Mouse (Mus musculus) MEL (cell line): Measurements from ENCODE around the gene Nudt9. TPM values are rescaled to one million over a fixed set of nuclear protein-coding genes. Genes with fewer than 3 reads are reported as not detected.
A peak's percentile ranks its signal among the peaks of the same experiment; 100 is the strongest.

Source experiments
- DNase-seq: peaks from one replicate; pipeline ENCODE4 v3.0.0; 2011; ENCODE audit warnings: low read depth, low spot score
- H3K27ac ChIP-seq: 2 replicates; pipeline ENCODE4 v1.5.1; 2012; ENCODE audit warnings: low read depth, mild to moderate bottlenecking, control low read depth, low read length, moderate library complexity; ENCODE audit not compliant: control insufficient read depth
- H3K27me3 ChIP-seq, 2 experiments: fragments of 150-350 bp in 1 of 2; sonication (generic) in 1 of 2; 2 replicates each; pipeline ENCODE4 v1.6.1; 2012; ENCODE audit warnings: low read length in 2 of 2, mild to moderate bottlenecking in 2 of 2, improper control_type of control experiment in 1 of 2, moderate library complexity in 1 of 2; ENCODE audit not compliant: insufficient read depth in 2 of 2, control insufficient read depth in 1 of 2
- H3K36me3 ChIP-seq, 2 experiments: 2 replicates each; pipeline ENCODE4 v1.6.1; 2012 to 2014; ENCODE audit warnings: low read length in 2 of 2, improper control_type of control experiment in 1 of 2, inconsistent platforms in 1 of 2, mild to moderate bottlenecking in 1 of 2; ENCODE audit not compliant: insufficient read depth in 2 of 2, control insufficient read depth in 1 of 2
- H3K4me1 ChIP-seq, 2 experiments: fragments of 150-350 bp in 1 of 2; sonication (generic) in 1 of 2; 2 replicates each; pipeline ENCODE4 v1.6.1; 2012; ENCODE audit warnings: low read length in 2 of 2, improper control_type of control experiment in 1 of 2, mild to moderate bottlenecking in 1 of 2; ENCODE audit not compliant: insufficient read depth in 2 of 2, control insufficient read depth in 1 of 2
- H3K4me3 ChIP-seq, 2 experiments: fragments of 150-350 bp in 1 of 2; sonication (generic) in 1 of 2; 2 replicates each; pipeline ENCODE4 v1.5.1; 2012; ENCODE audit warnings: low read depth in 2 of 2, low read length in 2 of 2, mild to moderate bottlenecking in 2 of 2, moderate library complexity in 2 of 2, control low read depth in 1 of 2, improper control_type of control experiment in 1 of 2; ENCODE audit not compliant: control insufficient read depth in 1 of 2, insufficient read depth in 1 of 2
- H3K79me2 ChIP-seq: 2 replicates; pipeline ENCODE4 v1.6.1; 2012; ENCODE audit warnings: mild to moderate bottlenecking, low read length, moderate library complexity; ENCODE audit not compliant: control insufficient read depth, poor library complexity, insufficient read depth
- H3K9ac ChIP-seq: 2 replicates; pipeline ENCODE4 v1.6.1; 2012; ENCODE audit warnings: low read depth, mild to moderate bottlenecking, control low read depth, low read length, moderate library complexity; ENCODE audit not compliant: control insufficient read depth, poor library complexity, severe bottlenecking
- H3K9me3 ChIP-seq: fragments of 150-350 bp; sonication (generic); replicated peaks from 2 replicates; pipeline ENCODE4 v1.6.1; 2012; ENCODE audit warnings: mild to moderate bottlenecking, low read length, improper control_type of control experiment, moderate library complexity; ENCODE audit not compliant: insufficient read depth
- CHD1 ChIP-seq: IDR thresholded peaks from 2 replicates; pipeline ENCODE4 v1.6.1; 2012; ENCODE audit warnings: low read depth, mild to moderate bottlenecking, inconsistent platforms, low read length, improper control_type of control experiment
- CHD2 ChIP-seq: IDR thresholded peaks from 2 replicates; pipeline ENCODE4 v1.6.1; 2011; ENCODE audit warnings: low read length, improper control_type of control experiment
- E2F4 ChIP-seq: IDR thresholded peaks from 2 replicates; pipeline ENCODE4 v1.6.1; 2011; ENCODE audit warnings: low read depth, low read length, improper control_type of control experiment, borderline replicate concordance
- ELF1 ChIP-seq: IDR thresholded peaks from 2 replicates; pipeline ENCODE4 v1.6.1; 2014; ENCODE audit warnings: low read depth, mild to moderate bottlenecking, inconsistent platforms, low read length, improper control_type of control experiment, moderate library complexity
- EP300 ChIP-seq, 2 experiments: IDR thresholded peaks; 2 replicates each; pipeline ENCODE4 v1.6.1; 2011; ENCODE audit warnings: improper control_type of control experiment in 2 of 2, low read length in 2 of 2, low read depth in 1 of 2, mild to moderate bottlenecking in 1 of 2
- GATA1 ChIP-seq: IDR thresholded peaks from 2 replicates; pipeline ENCODE4 v1.6.1; 2011; ENCODE audit warnings: low read depth, low read length, improper control_type of control experiment
- JUND ChIP-seq: IDR thresholded peaks from 2 replicates; pipeline ENCODE4 v1.6.1; 2011; ENCODE audit warnings: low read depth, mild to moderate bottlenecking, improper control_type of control experiment, low read length
- KAT2A ChIP-seq: conservative IDR thresholded peaks from 2 replicates; pipeline ENCODE4 v1.6.1; 2012; ENCODE audit warnings: low read depth, low read length, improper control_type of control experiment, inconsistent platforms
- MAFK ChIP-seq: IDR thresholded peaks from 2 replicates; pipeline ENCODE4 v1.6.1; 2011; ENCODE audit warnings: low read depth, mild to moderate bottlenecking, low read length, improper control_type of control experiment, borderline replicate concordance
- MAX ChIP-seq: IDR thresholded peaks from 2 replicates; pipeline ENCODE4 v1.6.1; 2011; ENCODE audit warnings: low read length, improper control_type of control experiment
- MAZ ChIP-seq: IDR thresholded peaks from 2 replicates; pipeline ENCODE4 v1.6.1; 2012; ENCODE audit warnings: low read depth, mild to moderate bottlenecking, inconsistent platforms, low read length, improper control_type of control experiment
- MXI1 ChIP-seq: IDR thresholded peaks from 2 replicates; pipeline ENCODE4 v1.6.1; 2011; ENCODE audit warnings: mild to moderate bottlenecking, low read depth, low read length, improper control_type of control experiment
- MYC ChIP-seq: IDR thresholded peaks from 2 replicates; pipeline ENCODE4 v1.6.1; 2011; ENCODE audit warnings: low read depth, mild to moderate bottlenecking, low read length, improper control_type of control experiment, moderate library complexity
- RAD21 ChIP-seq: IDR thresholded peaks from 2 replicates; pipeline ENCODE4 v1.6.1; 2011; ENCODE audit warnings: mild to moderate bottlenecking, low read depth, low read length, improper control_type of control experiment
- RCOR1 ChIP-seq: IDR thresholded peaks from 2 replicates; pipeline ENCODE4 v1.6.1; 2012; ENCODE audit warnings: low read depth, mild to moderate bottlenecking, inconsistent platforms, low read length, improper control_type of control experiment
- SIN3A ChIP-seq: IDR thresholded peaks from 2 replicates; pipeline ENCODE4 v1.6.1; 2012; ENCODE audit warnings: low read length, improper control_type of control experiment, inconsistent platforms
- SMC3 ChIP-seq: IDR thresholded peaks from 2 replicates; pipeline ENCODE4 v1.6.1; 2011; ENCODE audit warnings: low read depth, low read length, improper control_type of control experiment
- TAL1 ChIP-seq: IDR thresholded peaks from 2 replicates; pipeline ENCODE4 v1.6.1; 2012; ENCODE audit warnings: mild to moderate bottlenecking, inconsistent platforms, low read length, moderate library complexity, mixed read lengths
- TCF12 ChIP-seq: IDR thresholded peaks from 2 replicates; pipeline ENCODE4 v1.6.1; 2014; ENCODE audit warnings: low read depth, mild to moderate bottlenecking, inconsistent platforms, low read length, improper control_type of control experiment, moderate library complexity
- UBTF ChIP-seq: IDR thresholded peaks from 2 replicates; pipeline ENCODE4 v1.6.1; 2012; ENCODE audit warnings: low read depth, mild to moderate bottlenecking, inconsistent platforms, low read length, improper control_type of control experiment, moderate library complexity, borderline replicate concordance; ENCODE audit not compliant: insufficient read depth
- ZC3H11A ChIP-seq: IDR thresholded peaks from 2 replicates; pipeline ENCODE4 v1.6.1; 2012; ENCODE audit warnings: low read depth, mild to moderate bottlenecking, inconsistent platforms, low read length, improper control_type of control experiment
- ZNF384 ChIP-seq: IDR thresholded peaks from 2 replicates; pipeline ENCODE4 v1.6.1; 2012; ENCODE audit warnings: low read depth, mild to moderate bottlenecking, inconsistent platforms, low read length, improper control_type of control experiment
- polyA plus RNA-seq, 2 experiments: library from polyadenylated mRNA; stranded (reverse) in 1 of 2; unstranded in 1 of 2; fragments of >175 nt in 1 of 2; fragments of >200 nt in 1 of 2; gene quantifications; 2 replicates each; pipeline versions ENCODE4 v1.2.1 to v1.2.4; 2012; ENCODE audit warnings: low replicate concordance in 2 of 2, low read depth in 1 of 2; ENCODE audit not compliant: insufficient read length in 2 of 2, insufficient read depth in 1 of 2, missing spikeins in 1 of 2
- total RNA-seq: library from RNA; depleted of rRNA; stranded (reverse); fragments of 300-350 nt; gene quantifications from 2 replicates; pipeline ENCODE4 v1.2.3, GENCODE M21; 2012

Gene Nudt9
- total and polyA plus RNA-seq, 3 experiments, result 102 to 125 TPM; not detected in 1

- TF ChIP-seq ZC3H11A (no peak), MXI1 (no peak), UBTF (no peak), RAD21 (no peak), JUND (no peak), SIN3A (no peak; the same call in 1 of the 2 replicates), EP300 (IDR thresholded peaks at IDR 0.05; ENCODE audit: low read depth in 1 of 2, low read length in 2 of 2) (peak; percentile 19 to 26; a peak in 2 of 4 replicates), MAZ (no peak), TAL1 (no peak), CHD1 (no peak), E2F4 (no peak), MAX (no peak), GATA1 (peak; percentile 39), MYC (no peak)
- 0 out of 2 replicates have a peak overlapping the region, but pooled peaks have one; percentile 6 for H3K27ac ChIP-seq
Observed at GRCm38 (mm10) chr5:104032434-104033097, 13.5 kb upstream of the Nudt9 start.

GRCm38 (mm10) chr5:104035066-104035465, 11.0 kb upstream of the Nudt9 start:
- Histone ChIP-seq H3K79me2 (no peaks in the 10 kb centered on the region), H3K27ac (no peak overlapping the region), H3K9me3 (no peaks in the 10 kb centered on the region), H3K9ac (no peak overlapping the region), H3K27me3 (no peaks in the 10 kb centered on the region), H3K36me3 (peaks cover 0 to 13% of the 10 kb centered on the region in 2 experiments; a peak in 2 of 4 replicates), H3K4me3 (no peak overlapping the region), H3K4me1 (peaks cover 14 to 17% of the 10 kb centered on the region in 2 experiments)
- DNase-seq, result no peak
- TF ChIP-seq TAL1 (no peak), ELF1 (no peak), ZNF384 (no peak), MYC (no peak), SIN3A (no peak), KAT2A (no peak), CHD2 (no peak), MAFK (no peak), SMC3 (no peak), MAZ (no peak), MAX (no peak), CHD1 (no peak), ZC3H11A (no peak), TCF12 (no peak), RCOR1 (no peak)

More at GRCm38 (mm10) chr5:104032434-104033097, 13.5 kb upstream of the Nudt9 start:
- no peak overlapping the region for H3K4me3 ChIP-seq
- H3K79me2 ChIP-seq, result no peaks in the 10 kb centered on the region
- no peak overlapping the region for H3K9ac ChIP-seq
- H3K4me1 ChIP-seq, result peaks cover 10 to 14% of the 10 kb centered on the region in 2 experiments
- peaks cover 0 to 10% of the 10 kb centered on the region in 2 experiments; a peak in 2 of 4 replicates for H3K36me3 ChIP-seq
- peak; percentile 40 for DNase-seq
- H3K9me3 ChIP-seq, result no peaks in the 10 kb centered on the region
- H3K27me3 ChIP-seq, result no peaks in the 10 kb centered on the region
